Mouse (Mus musculus): Measurements from ENCODE around the gene Egfl8.

GRCm38 (mm10) chr17:34631647-34632046 is 15.9 kb upstream of the Egfl8 start:
- no peak for TF ChIP-seq CTCF (IDR thresholded peaks at IDR 0.05; ENCODE audit: low read depth)
- no peak for TF ChIP-seq EP300 (IDR thresholded peaks at IDR 0.05; ENCODE audit: low read depth)

All from liver, embryonic 14.5 days (tissue).